Mouse (Mus musculus): ENCODE data around the gene 2210408I21Rik. TPM values are rescaled to one million over a fixed set of nuclear protein-coding genes. Genes with fewer than 3 reads are reported as not detected.

2210408I21Rik gene
- total and polyA plus RNA-seq, 2 experiments from 2014 or later, result 12.0 to 17.5 TPM

DNA sequence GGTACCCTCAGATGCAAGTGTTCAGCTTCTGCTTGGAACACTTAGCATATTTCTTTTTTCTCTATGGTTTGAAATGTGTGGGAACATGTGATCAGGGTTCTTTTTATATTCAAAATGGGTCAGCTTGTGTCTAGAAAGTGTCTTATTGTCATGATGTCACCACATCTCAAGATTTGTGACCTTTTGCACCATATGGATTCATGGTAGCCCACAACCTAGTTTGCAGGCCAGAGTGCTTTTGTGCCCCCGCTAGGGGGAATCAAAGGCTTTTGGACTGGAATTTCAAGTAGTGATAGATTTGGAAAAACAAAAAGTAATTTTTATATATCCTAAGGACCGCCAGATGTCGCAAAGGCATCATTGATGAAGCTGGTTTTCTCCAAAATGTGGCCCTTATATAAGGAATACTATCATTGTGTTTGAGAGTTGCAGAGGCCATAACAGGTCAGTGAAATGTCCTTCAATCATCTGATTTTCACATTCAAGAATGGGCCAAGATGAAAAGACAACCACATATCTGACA lies 250.2 kb downstream of the 2210408I21Rik start:
- Histone ChIP-seq H3K4me3 (ENCODE audit: low read depth, low read length) (no peak overlapping the region), H3K4me2 (ENCODE audit: low read depth) (no peak overlapping the region), H3K27ac (ENCODE audit: low read depth, low read length) (no peak overlapping the region), H3K4me1 (ENCODE audit: insufficient read depth) (no peaks in the 10 kb centered on the region), H3K27me3 (ENCODE audit: insufficient read depth, low read length) (no peaks in the 10 kb centered on the region), H3K36me3 (ENCODE audit: insufficient read depth) (no peaks in the 10 kb centered on the region), H3K9ac (no peak overlapping the region), H3K9me3 (ENCODE audit: low read length) (no peaks in the 10 kb centered on the region)
- 72% methylated on average over 3 of the region's 3 CpGs for WGBS
- TF ChIP-seq CTCF (IDR thresholded peaks at IDR 0.05; ENCODE audit: low read depth), result 0 out of 2 replicates have a peak, but pooled peaks have one; percentile 7
- DNase-seq, result no peak
- no peak for ATAC-seq

DNA sequence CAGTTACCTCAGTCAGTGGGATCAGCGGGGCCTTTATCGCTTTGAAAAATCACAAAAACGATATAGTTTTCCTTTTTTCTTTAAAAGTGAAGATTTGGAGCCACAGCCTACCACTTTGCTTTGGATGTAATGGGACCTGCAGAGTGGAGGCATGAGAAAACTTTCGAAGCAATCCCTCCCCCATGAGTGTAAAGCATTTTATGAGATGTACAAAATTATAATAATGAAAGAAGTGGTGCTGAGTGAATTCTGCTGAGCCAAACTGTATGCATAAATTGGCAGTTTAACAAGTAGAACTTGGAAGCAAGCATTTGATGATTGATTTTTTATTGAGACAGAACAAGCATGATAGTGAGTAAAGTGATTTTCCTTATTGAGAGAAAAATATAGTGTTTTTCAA lies 250.7 kb downstream of the 2210408I21Rik start:
- DNase-seq (no peak), ATAC-seq (peak; percentile 59; the same call in 1 of the 2 replicates)
- no peak overlapping the region for H3K4me3 ChIP-seq (ENCODE audit: low read depth, low read length)
- 70% methylated on average over 4 of the region's 4 CpGs for WGBS
- H3K36me3 ChIP-seq (ENCODE audit: insufficient read depth), result no peaks in the 10 kb centered on the region
- no peak overlapping the region for H3K27ac ChIP-seq (ENCODE audit: low read depth, low read length)
- H3K9me3 ChIP-seq (ENCODE audit: low read length), result no peaks in the 10 kb centered on the region
- no peaks in the 10 kb centered on the region for H3K4me1 ChIP-seq (ENCODE audit: insufficient read depth)
- H3K9ac ChIP-seq, result no peak overlapping the region
- H3K27me3 ChIP-seq (ENCODE audit: insufficient read depth, low read length), result no peaks in the 10 kb centered on the region
- no peak overlapping the region for H3K4me2 ChIP-seq (ENCODE audit: low read depth)
- no peak for TF ChIP-seq CTCF (IDR thresholded peaks at IDR 0.05; ENCODE audit: low read depth)

DNA sequence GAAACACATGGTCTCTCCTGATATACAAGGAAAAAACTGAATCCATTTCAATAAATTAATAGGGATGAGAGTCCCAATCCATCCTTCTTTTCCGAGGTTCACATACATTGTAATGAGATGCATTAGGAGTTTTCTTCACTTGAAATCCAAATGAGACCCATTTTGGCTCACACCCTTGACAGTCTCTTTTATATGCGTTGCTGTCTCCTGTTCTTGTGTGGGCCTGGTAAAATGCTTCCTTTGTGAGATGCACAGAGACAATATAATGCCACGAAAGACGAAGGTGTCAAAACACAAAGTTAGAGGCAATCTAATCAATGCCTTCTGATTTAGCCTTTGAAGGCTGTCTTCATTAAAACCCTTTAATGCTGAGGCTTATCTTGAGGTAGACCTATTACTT lies 252.8 kb downstream of the 2210408I21Rik start:
- Histone ChIP-seq H3K4me3 (ENCODE audit: low read depth, low read length) (no peak overlapping the region), H3K36me3 (ENCODE audit: insufficient read depth) (no peaks in the 10 kb centered on the region), H3K27ac (ENCODE audit: low read depth, low read length) (no peak overlapping the region), H3K4me2 (ENCODE audit: low read depth) (no peak overlapping the region), H3K27me3 (ENCODE audit: insufficient read depth, low read length) (no peaks in the 10 kb centered on the region), H3K4me1 (ENCODE audit: insufficient read depth) (no peaks in the 10 kb centered on the region), H3K9ac (no peak overlapping the region), H3K9me3 (ENCODE audit: low read length) (no peaks in the 10 kb centered on the region)
- 17% methylated on average over 4 of the region's 4 CpGs for WGBS
- no peak for TF ChIP-seq CTCF (IDR thresholded peaks at IDR 0.05; ENCODE audit: low read depth)
- DNase-seq (no peak), ATAC-seq (no peak)

DNA sequence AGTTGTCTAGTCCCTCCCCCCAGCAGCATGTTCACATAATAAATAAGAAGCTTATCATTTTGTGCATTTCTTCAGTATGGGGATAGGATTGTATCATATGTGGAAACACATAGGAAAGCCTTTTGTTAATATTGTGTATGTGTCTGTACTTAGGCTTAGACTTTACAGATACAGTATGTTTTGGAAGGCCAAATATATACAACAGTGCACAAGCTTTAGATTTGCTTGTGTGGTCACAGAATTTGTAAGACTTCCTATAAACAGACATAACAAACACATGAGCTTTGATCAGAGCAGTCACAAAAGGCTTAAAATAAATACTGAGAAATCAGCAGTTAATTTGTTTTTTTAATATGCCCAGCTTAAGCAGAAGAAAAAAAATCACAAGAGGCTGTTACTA lies 253.9 kb downstream of the 2210408I21Rik start:
- Histone ChIP-seq H3K9me3 (ENCODE audit: low read length) (no peaks in the 10 kb centered on the region), H3K4me1 (ENCODE audit: insufficient read depth) (no peaks in the 10 kb centered on the region), H3K27me3 (ENCODE audit: insufficient read depth, low read length) (no peaks in the 10 kb centered on the region), H3K27ac (ENCODE audit: low read depth, low read length) (no peak overlapping the region), H3K9ac (no peak overlapping the region), H3K4me3 (ENCODE audit: low read depth, low read length) (no peak overlapping the region), H3K4me2 (ENCODE audit: low read depth) (no peak overlapping the region), H3K36me3 (ENCODE audit: insufficient read depth) (no peaks in the 10 kb centered on the region)
- ATAC-seq (no peak), DNase-seq (no peak)
- no peak for TF ChIP-seq CTCF (IDR thresholded peaks at IDR 0.05; ENCODE audit: low read depth)

DNA sequence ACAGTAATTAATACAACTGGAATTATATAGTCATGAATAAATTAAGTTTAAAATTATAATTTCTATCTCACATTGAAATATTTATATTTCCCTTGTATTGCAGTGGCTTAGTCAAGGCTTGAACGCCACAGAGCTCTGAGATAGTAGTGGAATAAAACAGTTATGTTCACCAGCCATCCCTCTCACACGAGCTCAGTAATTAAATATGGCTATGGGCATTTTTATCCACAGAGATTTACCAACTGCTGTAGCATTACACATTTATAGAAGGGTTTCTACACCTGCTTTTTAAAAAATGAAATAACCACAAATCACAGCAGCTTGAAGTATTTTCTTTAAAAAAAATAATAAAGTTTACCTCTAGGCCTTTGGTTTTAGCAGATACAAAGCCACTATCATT lies 261.0 kb downstream of the 2210408I21Rik start:
- Histone ChIP-seq H3K4me2 (ENCODE audit: low read depth) (no peak overlapping the region), H3K27me3 (ENCODE audit: insufficient read depth, low read length) (no peaks in the 10 kb centered on the region), H3K27ac (ENCODE audit: low read depth, low read length) (peak overlapping the region; percentile 57), H3K9me3 (ENCODE audit: low read length) (no peaks in the 10 kb centered on the region), H3K4me3 (ENCODE audit: low read depth, low read length) (no peak overlapping the region), H3K36me3 (ENCODE audit: insufficient read depth) (no peaks in the 10 kb centered on the region), H3K4me1 (ENCODE audit: insufficient read depth) (peaks cover 13% of the 10 kb centered on the region; the same call in 1 of the 2 replicates), H3K9ac (no peak overlapping the region)
- TF ChIP-seq CTCF (IDR thresholded peaks at IDR 0.05; ENCODE audit: low read depth), result no peak
- DNase-seq, result no peak
- ATAC-seq, result peak; percentile 28; the same call in 1 of the 2 replicates
- 36% methylated on average over 2 of the region's 2 CpGs for WGBS

- Histone ChIP-seq H3K4me2 (ENCODE audit: low read depth) (peak overlapping the region; percentile 32), H3K27me3 (ENCODE audit: insufficient read depth, low read length) (no peaks in the 10 kb centered on the region), H3K4me3 (ENCODE audit: low read depth, low read length) (no peak overlapping the region), H3K9me3 (ENCODE audit: low read length) (no peaks in the 10 kb centered on the region), H3K9ac (0 out of 2 replicates have a peak overlapping the region, but pooled peaks have one; percentile 35), H3K4me1 (ENCODE audit: insufficient read depth) (peaks cover 13% of the 10 kb centered on the region; the same call in 1 of the 2 replicates), H3K27ac (ENCODE audit: low read depth, low read length) (peak overlapping the region; percentile 79), H3K36me3 (ENCODE audit: insufficient read depth) (no peaks in the 10 kb centered on the region)
- TF ChIP-seq CTCF (IDR thresholded peaks at IDR 0.05; ENCODE audit: low read depth), result no peak
- 9% methylated on average over 5 of the region's 5 CpGs for WGBS
- peak; percentile 74 for DNase-seq
- peak; percentile 86 for ATAC-seq
These were observed 261.6 kb downstream of the 2210408I21Rik start for GRCm38 (mm10) chr13:77396981-77397380.

GRCm38 (mm10) chr13:77397646-77398045 lies 262.3 kb downstream of the 2210408I21Rik start:
- peak; percentile 61 for DNase-seq
- peak; percentile 40 for ATAC-seq
- no peaks in the 10 kb centered on the region for H3K27me3 ChIP-seq (ENCODE audit: insufficient read depth, low read length)
- peak overlapping the region; percentile 79 for H3K27ac ChIP-seq (ENCODE audit: low read depth, low read length)
- H3K9ac ChIP-seq, result peak overlapping the region; percentile 35
- TF ChIP-seq CTCF (IDR thresholded peaks at IDR 0.05; ENCODE audit: low read depth), result no peak
- H3K4me3 ChIP-seq (ENCODE audit: low read depth, low read length), result no peak overlapping the region
- WGBS, result 43% methylated on average over 7 of the region's 7 CpGs
- H3K36me3 ChIP-seq (ENCODE audit: insufficient read depth), result no peaks in the 10 kb centered on the region
- no peaks in the 10 kb centered on the region for H3K9me3 ChIP-seq (ENCODE audit: low read length)
- peaks cover 13% of the 10 kb centered on the region; the same call in 1 of the 2 replicates for H3K4me1 ChIP-seq (ENCODE audit: insufficient read depth)
- peak overlapping the region; percentile 32; the same call in 1 of the 2 replicates for H3K4me2 ChIP-seq (ENCODE audit: low read depth)

All from forebrain, postnatal 0 days (tissue).